Mouse (Mus musculus) thymus, postnatal 25 days (tissue): Measurements from ENCODE around the gene Doxl2.
"Not testable (repeated sequence)": the region's sequence is repeated elsewhere in the genome, so short reads cannot be mapped to it uniquely, and the experiment has no call there.

ENCODE experiments used
- DNase-seq: peaks from one replicate; pipeline ENCODE4 v3.0.0; 2022

The Doxl2 gene

DNA sequence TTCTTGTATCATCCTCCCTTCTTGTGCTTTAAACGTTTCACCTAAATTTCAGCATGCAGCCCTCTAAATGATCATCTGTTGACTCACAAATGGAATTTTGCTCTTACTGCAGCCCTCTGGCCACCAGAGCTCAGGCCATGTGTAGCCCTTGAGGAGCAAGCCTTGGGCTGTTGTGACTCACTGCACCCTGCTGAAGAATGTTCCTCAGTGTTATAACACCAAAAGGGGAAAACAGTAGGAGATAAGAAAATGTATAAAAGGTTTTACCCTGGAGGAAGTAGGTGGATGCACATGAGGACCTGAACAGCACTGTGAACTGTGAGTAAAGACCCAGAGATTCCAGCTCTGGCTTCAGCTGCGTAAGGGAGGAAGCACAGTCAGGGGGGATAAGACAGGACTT lies at the start of gene Doxl2:
TSS of gene Doxl2 (plus strand) at position 301 of the 400 bp plus-strand sequence.
- DNase-seq, result no peak

DNA sequence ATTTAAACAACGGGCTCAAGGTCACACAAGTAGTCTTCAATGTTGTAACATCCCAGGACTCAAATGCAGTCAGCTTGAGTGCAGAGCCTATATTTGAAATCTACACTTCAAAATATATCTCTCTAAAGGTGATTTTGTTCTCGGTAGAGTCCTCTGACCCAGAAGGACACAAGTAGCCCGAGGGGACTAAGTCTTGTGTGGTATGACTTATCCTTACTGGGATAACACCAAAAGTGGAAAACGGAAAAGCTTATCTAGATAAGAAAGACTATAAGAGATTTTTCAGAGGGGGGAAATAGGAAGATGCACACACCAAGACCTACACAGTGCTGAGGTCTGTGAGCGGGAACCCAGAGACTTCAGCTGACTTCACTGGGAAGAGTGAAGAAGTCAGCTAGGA lies 45.2 kb upstream of the Doxl2 start, which contains the start of gene 1600015I10Rik:
TSS of gene 1600015I10Rik (plus strand) at position 301 of the 400 bp plus-strand sequence.
- no peak for DNase-seq

GRCm38 (mm10) chr6:48949596-48949995 lies 25.2 kb upstream of the Doxl2 start:
- DNase-seq, result no peak

GRCm38 (mm10) chr6:48950676-48951075 lies 24.1 kb upstream of the Doxl2 start:
- DNase-seq, result no peak

DNA sequence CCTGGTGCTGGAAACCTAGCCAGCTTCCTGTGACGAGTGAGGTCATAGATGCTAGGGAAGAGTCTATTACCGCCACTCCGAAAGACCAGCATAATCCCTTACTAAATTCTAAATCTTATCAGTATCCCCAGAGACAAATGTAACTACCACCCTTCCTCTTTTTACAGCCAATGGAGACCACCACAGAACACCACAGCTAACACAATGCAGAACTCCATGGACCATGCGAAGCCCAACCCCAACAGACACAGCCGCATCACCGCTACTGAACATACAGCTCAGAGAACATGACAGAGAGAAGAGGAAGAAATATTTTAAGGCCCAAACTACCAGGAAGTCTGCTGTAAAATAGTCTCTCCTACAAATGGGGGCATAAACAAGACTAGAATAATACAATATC lies 23.1 kb upstream of the Doxl2 start:
- DNase-seq, result no peak

GRCm38 (mm10) chr6:48953220-48953619 lies 21.5 kb upstream of the Doxl2 start:
- DNase-seq, result no peak

GRCm38 (mm10) chr6:48954211-48954610 lies 20.6 kb upstream of the Doxl2 start:
- no peak for DNase-seq

- DNase-seq, result peak; percentile 29
Measured at GRCm38 (mm10) chr6:48954946-48955345, 19.8 kb upstream of the Doxl2 start.

- no peak for DNase-seq
Measured at GRCm38 (mm10) chr6:48956785-48957184, 18.0 kb upstream of the Doxl2 start.

GRCm38 (mm10) chr6:48958053-48958452 lies 16.7 kb upstream of the Doxl2 start:
- no peak for DNase-seq

DNA sequence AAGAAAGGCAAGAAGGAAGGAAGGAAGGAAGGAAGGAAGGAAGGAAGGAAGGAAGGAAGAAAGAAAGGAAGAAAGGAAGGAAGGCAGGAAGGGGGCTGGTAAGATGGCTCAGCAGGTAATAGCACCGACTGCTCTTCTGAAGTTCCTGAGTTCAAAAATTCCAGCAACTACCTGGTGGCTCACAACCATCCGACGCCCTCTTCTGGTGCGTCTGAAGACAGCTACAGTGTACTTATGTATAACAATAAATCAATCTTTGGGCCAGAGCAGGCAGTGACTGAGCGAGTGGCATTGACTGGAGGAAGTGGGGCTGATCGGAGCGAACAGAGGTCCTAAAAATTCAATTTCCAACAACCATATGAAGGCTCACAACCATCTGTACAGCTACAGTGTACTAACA lies 15.6 kb upstream of the Doxl2 start:
- DNase-seq, result not testable (repeated sequence)

- not testable (repeated sequence) for DNase-seq
Measured at GRCm38 (mm10) chr6:48966696-48967095, 8.1 kb upstream of the Doxl2 start.

GRCm38 (mm10) chr6:48967868-48968267 lies 6.9 kb upstream of the Doxl2 start:
- DNase-seq, result no peak

DNA sequence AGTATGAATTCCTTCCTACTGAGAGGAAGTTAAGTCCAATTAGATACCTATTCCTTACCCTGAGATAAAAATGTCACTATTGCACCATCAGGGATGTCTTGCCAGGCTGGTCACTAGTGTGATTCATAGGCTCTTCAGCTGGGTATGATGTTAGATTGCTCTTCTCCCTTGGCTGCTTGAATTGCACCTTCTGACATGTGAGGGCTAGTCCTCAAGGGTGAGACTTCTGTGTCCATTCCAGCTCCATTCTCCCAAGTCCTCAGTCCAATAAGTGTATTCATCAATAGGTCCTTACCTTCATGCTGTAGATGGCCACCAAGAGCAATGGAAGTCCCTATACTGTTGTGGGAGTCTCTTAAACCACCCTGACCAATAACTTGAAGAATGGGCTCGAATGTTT lies 4.9 kb downstream of the Doxl2 start:
- no peak for DNase-seq

DNA sequence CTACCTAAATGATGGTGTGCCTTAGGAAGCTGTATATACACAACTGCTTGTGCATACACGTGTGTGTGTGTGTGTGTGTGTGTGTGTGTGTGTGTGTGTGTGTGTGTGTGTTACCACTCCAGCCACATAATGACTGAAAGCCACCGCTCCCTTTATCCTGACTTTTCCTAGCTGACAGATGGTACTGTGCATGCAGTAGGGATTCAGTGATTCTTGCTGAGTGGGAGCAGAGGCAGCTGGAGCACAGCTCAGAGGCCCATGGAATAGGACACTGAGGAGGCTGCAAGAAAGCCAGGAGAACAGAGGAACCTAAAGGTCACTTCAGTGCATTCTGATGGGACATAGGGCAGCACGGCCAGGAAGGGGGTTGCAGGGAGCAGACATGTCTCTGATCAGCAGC lies 7.5 kb downstream of the Doxl2 start:
- no peak for DNase-seq

GRCm38 (mm10) chr6:48986444-48986990 lies 11.8 kb downstream of the Doxl2 start, which contains the start of gene Svs1:
Gene Svs1, plus strand, starts transcription at chr6:48986861.
- DNase-seq, result no peak

DNA sequence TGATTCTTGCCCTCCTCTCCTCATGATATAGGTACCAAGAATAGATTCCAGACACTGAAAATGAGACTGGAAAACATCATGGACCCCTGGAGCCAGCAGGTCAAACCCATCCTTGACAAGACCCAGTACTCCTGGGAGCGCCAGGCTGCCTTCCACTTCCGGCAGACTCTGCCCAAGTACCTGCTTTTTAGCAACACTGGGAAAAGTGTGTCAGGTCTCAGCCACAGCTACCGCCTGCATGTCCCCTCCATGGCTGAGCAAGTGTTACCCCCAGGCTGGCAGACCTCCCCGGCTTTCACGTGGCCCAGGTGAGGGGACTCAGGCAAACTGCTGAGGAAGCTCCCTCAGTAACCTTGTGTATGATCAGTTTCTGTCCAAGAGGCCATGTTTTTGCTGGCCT lies 15.2 kb downstream of the Doxl2 start:
- no peak for DNase-seq

- no peak for DNase-seq
Measured at GRCm38 (mm10) chr6:48991991-48992390, 17.2 kb downstream of the Doxl2 start.

GRCm38 (mm10) chr6:48998186-48998585 lies 23.4 kb downstream of the Doxl2 start:
- no peak for DNase-seq

DNA sequence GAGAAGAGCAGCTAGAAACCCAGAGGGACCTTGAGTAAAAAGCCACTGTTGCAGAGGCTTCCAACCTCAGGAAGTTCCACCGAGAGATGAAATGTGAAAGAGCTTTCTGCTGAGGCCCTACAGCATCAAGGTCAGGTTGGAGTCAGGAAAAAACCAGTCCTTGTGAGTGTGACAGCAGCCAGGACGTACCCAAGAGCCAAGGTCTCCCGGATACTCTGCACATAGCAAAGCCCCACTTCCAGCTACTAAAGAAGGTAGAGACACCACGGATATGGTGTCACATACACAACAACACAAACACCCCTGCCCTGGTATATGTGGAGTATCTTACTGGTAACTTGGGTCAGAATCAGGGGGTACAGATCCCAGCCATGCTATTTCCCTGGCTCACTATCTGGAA lies 24.0 kb downstream of the Doxl2 start:
- DNase-seq, result no peak

GRCm38 (mm10) chr6:49003381-49003780 lies 28.6 kb downstream of the Doxl2 start:
- DNase-seq, result no peak

DNA sequence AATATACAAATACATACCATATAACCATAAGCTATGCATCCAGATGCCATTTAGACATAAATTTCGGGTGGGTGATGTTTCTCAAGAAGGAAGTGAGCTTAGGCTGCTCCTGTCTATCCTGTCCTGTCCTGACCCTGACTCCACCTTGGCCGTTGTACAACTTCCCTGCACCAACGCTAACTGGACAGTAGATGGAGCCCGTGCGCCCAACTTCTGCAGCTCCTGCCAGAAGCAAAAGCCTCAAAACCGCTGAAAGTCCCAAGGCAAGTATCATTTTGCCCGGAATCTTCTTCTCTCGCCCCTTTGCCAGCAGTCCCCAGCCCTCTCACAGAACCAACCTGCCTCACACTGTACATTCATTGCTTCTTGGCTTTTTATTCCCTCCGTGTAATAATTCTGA lies 33.2 kb downstream of the Doxl2 start:
- peak; percentile 64 for DNase-seq

- no peak for DNase-seq
Measured at GRCm38 (mm10) chr6:49008420-49009160, 33.8 kb downstream of the Doxl2 start.

DNA sequence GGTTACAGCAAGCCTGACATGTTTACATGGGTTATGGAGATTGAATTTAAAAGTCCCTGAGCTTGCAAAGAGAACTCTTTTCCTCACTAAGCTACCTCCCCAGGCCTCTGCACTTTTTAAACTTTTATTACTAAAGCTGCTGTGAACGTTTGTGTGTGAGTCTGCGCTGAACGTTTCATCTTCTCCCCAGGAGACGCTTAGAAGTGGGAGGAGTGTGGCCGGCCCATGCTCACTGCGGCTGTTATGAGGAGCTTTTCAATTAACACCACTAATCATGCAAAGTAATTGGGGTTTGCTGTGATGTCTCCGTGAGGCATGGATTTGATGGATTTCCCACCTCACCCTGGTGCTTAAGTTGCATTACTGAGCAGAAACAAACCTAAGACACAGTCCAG lies 34.4 kb downstream of the Doxl2 start:
- DNase-seq, result no peak

DNA sequence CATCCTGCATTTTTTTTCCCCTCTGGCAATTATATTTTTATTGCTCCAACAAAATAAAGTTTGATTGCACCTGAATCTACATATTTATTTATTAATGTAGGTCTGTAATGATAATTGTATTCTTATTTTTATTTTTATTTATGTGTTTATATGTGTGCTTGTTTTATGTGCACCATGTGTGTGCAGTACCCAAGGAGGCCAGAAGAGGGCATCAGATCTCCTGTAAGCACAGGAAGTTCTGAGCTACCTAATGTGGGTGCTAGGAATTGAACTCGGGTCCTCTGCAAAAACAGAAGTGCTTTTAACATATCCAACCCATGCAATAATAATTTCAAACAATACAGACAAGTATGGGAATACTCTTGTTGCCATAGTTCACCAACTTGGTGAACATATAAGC lies 34.9 kb downstream of the Doxl2 start:
- DNase-seq, result no peak
